Mouse (Mus musculus): ENCODE data around the gene Gm29609. TPM values are rescaled to one million over a fixed set of nuclear protein-coding genes. Genes with fewer than 3 reads are reported as not detected.
"Not testable (repeated sequence)": the region's sequence is repeated elsewhere in the genome, so short reads cannot be mapped to it uniquely, and the experiment has no call there.

Gm29609 gene
- total RNA-seq (2017), result 1.2 TPM in 1 of 2 replicates, not detected in the other

GRCm38 (mm10) chr5:31179766-31180630, at the start of gene Gm29609, which contains the start of gene Gtf3c2:
TSS of gene Gm29609 (minus strand) at chr5:31179911.
TSS of gene Gtf3c2 (minus strand) at chr5:31180144.
- ATAC-seq (replicated peaks in 1 of 2; ENCODE audit: insufficient read depth in 1 of 2, low FRiP score in 2 of 2, low TSS enrichment in 1 of 2, low read depth in 1 of 2, poor library complexity in 2 of 2, severe bottlenecking in 2 of 2), result peak; percentile 88 to 89

DNA sequence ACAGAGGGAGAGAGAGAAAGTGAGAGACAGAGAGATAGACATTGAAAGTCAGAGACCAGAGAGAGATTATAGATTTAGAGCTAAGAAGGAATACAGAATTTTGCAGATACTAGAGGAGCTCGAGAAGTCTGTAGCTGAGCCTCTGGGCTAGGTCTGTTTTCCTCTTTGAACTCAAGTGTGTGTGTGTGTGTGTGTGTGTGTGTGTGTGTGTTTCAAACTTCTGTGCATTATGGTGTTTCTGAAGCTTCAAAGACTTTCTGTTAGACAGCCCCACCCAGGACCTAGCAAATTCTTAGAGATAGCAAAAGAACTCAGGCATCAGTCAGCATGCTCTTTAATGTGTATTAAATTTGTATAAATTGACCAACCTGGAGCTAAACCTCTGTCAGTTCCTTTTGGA, 46.9 kb upstream of the Gm29609 start:
- ATAC-seq (replicated peaks in 1 of 2; ENCODE audit: insufficient read depth in 1 of 2, low FRiP score in 2 of 2, low TSS enrichment in 1 of 2, low read depth in 1 of 2, poor library complexity in 2 of 2, severe bottlenecking in 2 of 2), result no peak

GRCm38 (mm10) chr5:31222696-31223095, 43.0 kb upstream of the Gm29609 start:
- no peak for ATAC-seq (replicated peaks in 1 of 2; ENCODE audit: insufficient read depth in 1 of 2, low FRiP score in 2 of 2, low TSS enrichment in 1 of 2, low read depth in 1 of 2, poor library complexity in 2 of 2, severe bottlenecking in 2 of 2)

DNA sequence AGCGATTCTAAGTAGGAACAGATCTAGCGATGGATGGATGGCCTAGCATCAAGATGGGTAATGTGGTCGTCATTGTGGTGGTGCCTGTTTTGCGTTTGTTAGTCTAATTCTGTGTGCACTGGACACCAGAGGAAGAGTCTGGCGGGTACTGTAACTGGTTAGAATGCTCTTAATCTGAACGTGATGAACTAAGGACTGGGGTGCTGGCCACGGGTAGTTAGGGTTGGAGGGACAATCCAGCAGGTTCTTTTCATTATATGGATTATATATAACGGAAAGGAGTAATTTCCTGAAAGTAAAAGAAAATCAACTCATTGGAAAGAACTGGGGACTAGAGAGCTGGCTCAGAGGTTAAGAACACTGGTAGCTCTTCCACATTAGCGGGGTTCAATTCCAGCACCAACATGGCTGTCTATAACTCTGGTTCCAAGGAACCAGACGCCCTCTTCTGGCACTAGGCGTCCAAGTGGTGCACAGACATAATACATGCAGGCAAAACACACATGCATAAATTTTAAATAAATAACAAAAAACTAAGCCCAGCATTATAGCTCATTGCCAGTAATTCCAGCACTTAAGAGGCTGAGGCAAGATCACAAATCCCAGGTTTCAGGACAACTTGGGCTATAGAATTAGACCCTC, 41.7 kb upstream of the Gm29609 start:
- ATAC-seq (replicated peaks in 1 of 2; ENCODE audit: insufficient read depth in 1 of 2, low FRiP score in 2 of 2, low TSS enrichment in 1 of 2, low read depth in 1 of 2, poor library complexity in 2 of 2, severe bottlenecking in 2 of 2), result 0 out of 4 replicates have a peak, but pooled peaks of 1 of the 2 experiments have one; percentile 1

DNA sequence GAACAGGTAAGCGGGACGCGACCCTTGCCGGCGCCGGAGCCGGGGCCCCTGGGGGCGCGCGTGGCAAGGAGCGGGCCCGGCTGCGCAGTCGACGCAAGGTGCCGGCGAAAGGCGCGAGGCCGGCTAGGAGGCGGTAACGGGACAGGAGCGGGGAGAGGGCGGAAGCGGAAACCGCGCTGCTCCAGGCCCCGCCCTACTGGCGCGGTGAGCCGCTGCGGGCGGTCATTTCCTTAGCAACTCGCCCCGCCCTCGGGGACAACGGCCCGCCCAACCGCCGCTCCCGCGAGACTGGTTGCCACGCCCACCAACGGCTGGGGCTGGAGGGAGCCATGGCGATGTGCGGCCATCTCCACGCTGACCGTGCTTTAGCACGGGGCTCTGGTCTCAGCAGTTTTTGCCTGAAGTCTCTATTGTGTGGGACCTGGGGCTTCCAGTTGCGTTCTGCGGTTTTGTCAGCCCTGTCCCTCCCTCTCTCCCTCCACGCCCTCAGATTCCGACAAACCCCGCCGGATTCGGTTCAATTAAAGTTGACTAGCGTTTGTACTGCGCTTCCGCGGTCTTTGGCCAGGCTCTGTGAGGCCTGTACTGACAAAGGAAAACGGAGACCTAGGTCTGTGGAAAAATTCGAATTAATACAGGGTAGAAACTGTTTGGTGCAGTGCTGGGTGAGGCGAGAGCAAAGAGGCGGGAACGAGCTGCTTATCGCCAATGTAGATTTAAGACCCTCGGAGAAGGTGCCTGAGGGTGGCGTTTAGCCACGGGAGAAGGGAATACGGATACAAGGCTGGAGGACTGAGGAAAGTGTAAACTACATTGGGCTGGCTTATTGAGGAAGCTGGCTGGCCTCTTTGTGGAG, 41.0 kb upstream of the Gm29609 start, which contains the start of gene Ppm1g:
Gene Ppm1g, minus strand, starts transcription at position 240 of the 856 bp plus-strand sequence.
- ATAC-seq (replicated peaks in 1 of 2; ENCODE audit: insufficient read depth in 1 of 2, low FRiP score in 2 of 2, low TSS enrichment in 1 of 2, low read depth in 1 of 2, poor library complexity in 2 of 2, severe bottlenecking in 2 of 2), result peak; percentile 92 to 93

GRCm38 (mm10) chr5:31219911-31220447, 40.3 kb upstream of the Gm29609 start:
- ATAC-seq (replicated peaks in 1 of 2; ENCODE audit: insufficient read depth in 1 of 2, low FRiP score in 2 of 2, low TSS enrichment in 1 of 2, low read depth in 1 of 2, poor library complexity in 2 of 2, severe bottlenecking in 2 of 2), result peak; percentile 24; a peak in 2 of 4 replicates

DNA sequence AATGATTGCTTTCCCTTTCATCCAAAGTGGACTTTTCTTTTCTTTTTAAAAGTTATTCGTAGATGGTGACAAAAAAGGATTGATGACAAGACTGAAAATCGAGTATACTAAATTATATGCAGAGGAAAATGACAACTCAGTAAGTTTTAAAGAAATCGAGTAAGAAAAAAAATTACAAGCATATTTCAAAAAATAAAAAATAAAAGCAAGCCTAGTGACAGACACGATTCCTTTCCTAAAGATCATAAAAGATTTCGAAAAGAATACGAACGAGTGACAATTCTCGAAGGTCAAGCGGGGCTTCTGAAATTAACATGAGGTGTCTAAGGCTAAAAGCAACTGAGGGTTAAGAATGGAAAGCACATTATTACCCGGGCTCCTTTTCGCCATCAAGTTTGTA, 39.8 kb upstream of the Gm29609 start:
- no peak for ATAC-seq (replicated peaks in 1 of 2; ENCODE audit: insufficient read depth in 1 of 2, low FRiP score in 2 of 2, low TSS enrichment in 1 of 2, low read depth in 1 of 2, poor library complexity in 2 of 2, severe bottlenecking in 2 of 2)

GRCm38 (mm10) chr5:31219070-31219469, 39.4 kb upstream of the Gm29609 start:
- ATAC-seq (replicated peaks in 1 of 2; ENCODE audit: insufficient read depth in 1 of 2, low FRiP score in 2 of 2, low TSS enrichment in 1 of 2, low read depth in 1 of 2, poor library complexity in 2 of 2, severe bottlenecking in 2 of 2), result no peak

GRCm38 (mm10) chr5:31218294-31218693, 38.6 kb upstream of the Gm29609 start:
- no peak; a peak in 1 of 4 replicates for ATAC-seq (replicated peaks in 1 of 2; ENCODE audit: insufficient read depth in 1 of 2, low FRiP score in 2 of 2, low TSS enrichment in 1 of 2, low read depth in 1 of 2, poor library complexity in 2 of 2, severe bottlenecking in 2 of 2)

DNA sequence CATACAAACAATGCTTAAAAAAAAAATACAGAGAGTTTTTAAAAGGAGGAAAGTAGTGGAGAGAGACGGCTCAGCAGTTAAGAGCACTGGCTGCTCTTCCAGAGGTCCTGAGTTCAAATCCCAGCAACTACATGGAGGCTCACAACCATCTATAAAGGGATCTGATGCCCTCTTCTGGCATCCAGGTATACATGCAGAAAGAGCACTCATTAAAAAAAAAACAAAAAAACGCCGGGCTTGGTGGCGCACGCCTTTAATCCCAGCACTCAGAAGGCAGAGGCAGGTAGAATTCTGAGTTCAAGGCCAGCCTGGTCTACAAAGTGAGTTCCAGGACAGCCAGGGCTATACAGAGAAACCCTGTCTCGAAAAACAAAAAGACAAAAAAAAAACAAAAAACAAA, 36.8 kb upstream of the Gm29609 start:
- not testable (repeated sequence) for ATAC-seq (replicated peaks in 1 of 2; ENCODE audit: insufficient read depth in 1 of 2, low FRiP score in 2 of 2, low TSS enrichment in 1 of 2, low read depth in 1 of 2, poor library complexity in 2 of 2, severe bottlenecking in 2 of 2)

DNA sequence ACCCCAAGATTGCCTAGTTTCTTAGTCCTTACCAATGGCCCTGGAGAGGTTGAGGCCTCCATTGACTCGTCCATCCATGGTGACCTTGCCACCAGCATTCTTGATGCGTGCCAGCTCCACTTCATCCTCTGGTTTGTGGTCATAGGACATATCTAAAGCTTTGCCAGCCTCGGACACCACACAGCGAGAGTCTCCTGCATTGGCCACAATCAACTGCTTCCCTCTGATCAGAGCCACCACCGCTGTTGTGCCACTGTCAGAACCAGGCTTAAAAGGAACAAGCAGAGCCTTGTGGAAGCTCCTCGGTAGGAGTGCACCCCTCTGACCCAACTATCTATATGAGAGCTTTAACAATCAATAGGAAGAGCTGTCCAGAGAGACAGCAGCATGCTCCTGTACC, 24.7 kb upstream of the Gm29609 start:
- no peak for ATAC-seq (replicated peaks in 1 of 2; ENCODE audit: insufficient read depth in 1 of 2, low FRiP score in 2 of 2, low TSS enrichment in 1 of 2, low read depth in 1 of 2, poor library complexity in 2 of 2, severe bottlenecking in 2 of 2)

GRCm38 (mm10) chr5:31203866-31204265, 24.2 kb upstream of the Gm29609 start:
- no peak for ATAC-seq (replicated peaks in 1 of 2; ENCODE audit: insufficient read depth in 1 of 2, low FRiP score in 2 of 2, low TSS enrichment in 1 of 2, low read depth in 1 of 2, poor library complexity in 2 of 2, severe bottlenecking in 2 of 2)

GRCm38 (mm10) chr5:31202933-31203332, 23.2 kb upstream of the Gm29609 start:
- no peak for ATAC-seq (replicated peaks in 1 of 2; ENCODE audit: insufficient read depth in 1 of 2, low FRiP score in 2 of 2, low TSS enrichment in 1 of 2, low read depth in 1 of 2, poor library complexity in 2 of 2, severe bottlenecking in 2 of 2)

GRCm38 (mm10) chr5:31201742-31202590, 22.3 kb upstream of the Gm29609 start, which contains the start of gene Zfp513:
TSS of gene Zfp513 (minus strand) at chr5:31202303.
- ATAC-seq (replicated peaks in 1 of 2; ENCODE audit: insufficient read depth in 1 of 2, low FRiP score in 2 of 2, low TSS enrichment in 1 of 2, low read depth in 1 of 2, poor library complexity in 2 of 2, severe bottlenecking in 2 of 2), result peak; percentile 99

DNA sequence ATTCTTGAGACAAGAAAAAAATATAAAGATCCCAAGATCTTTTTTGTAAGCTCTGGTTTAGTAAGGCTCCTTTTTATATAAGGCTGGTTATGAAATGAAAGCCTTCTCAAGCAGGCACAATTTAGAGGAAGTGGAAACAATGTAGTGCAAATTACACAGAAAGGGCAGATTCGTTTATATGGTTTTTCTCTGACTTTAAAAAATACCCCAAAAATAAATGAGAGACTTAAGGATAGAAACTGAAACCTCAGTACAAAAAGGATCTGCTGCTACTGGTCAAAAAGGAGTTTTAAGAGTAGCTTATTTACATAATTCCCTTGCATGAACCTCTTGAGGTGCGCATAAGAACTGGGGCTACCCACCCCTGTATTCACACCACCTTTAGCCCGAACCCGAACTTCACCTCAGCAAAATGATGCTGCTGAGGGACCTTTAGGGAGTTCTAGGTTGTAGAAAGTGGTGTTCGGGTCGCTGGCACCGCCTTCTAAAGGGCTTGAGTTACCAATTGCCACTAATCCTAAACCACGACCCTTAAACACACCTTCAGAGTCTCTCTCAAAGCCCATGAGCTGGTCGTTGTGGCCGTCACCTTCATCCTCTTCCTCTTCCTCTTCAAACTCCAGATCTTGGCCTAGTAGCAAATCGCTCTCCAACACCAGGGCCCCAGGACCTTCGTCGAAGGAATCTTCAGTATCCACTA, 21.5 kb upstream of the Gm29609 start:
- ATAC-seq (replicated peaks in 1 of 2; ENCODE audit: insufficient read depth in 1 of 2, low FRiP score in 2 of 2, low TSS enrichment in 1 of 2, low read depth in 1 of 2, poor library complexity in 2 of 2, severe bottlenecking in 2 of 2), result no peak

GRCm38 (mm10) chr5:31200327-31200768, 20.6 kb upstream of the Gm29609 start:
- no peak for ATAC-seq (replicated peaks in 1 of 2; ENCODE audit: insufficient read depth in 1 of 2, low FRiP score in 2 of 2, low TSS enrichment in 1 of 2, low read depth in 1 of 2, poor library complexity in 2 of 2, severe bottlenecking in 2 of 2)
